Mouse (Mus musculus) stomach, embryonic 14.5 days (tissue): ENCODE data around the gene Tmem240. TPM values are rescaled to one million over a fixed set of nuclear protein-coding genes. Genes with fewer than 3 reads are reported as not detected.
A peak's percentile ranks its signal among the peaks of the same experiment; 100 is the strongest.

Source experiments
- ATAC-seq: fragments of 200-750 bp; cut with Nextera tagmentation; 2 replicates; pipeline ENCODE4 v1.8.0; 2017; ENCODE audit warnings: low read depth, moderate TSS enrichment; ENCODE audit not compliant: insufficient number of reproducible peaks, insufficient read depth, low FRiP score
- H3K27ac ChIP-seq: fragments of 300-500 bp; sonication (generic); 2 replicates; pipeline ENCODE4 v1.5.1; 2014; ENCODE audit warnings: mild to moderate bottlenecking, low read length, moderate library complexity, mixed read lengths
- H3K27me3 ChIP-seq: fragments of 300-500 bp; sonication (generic); 2 replicates; pipeline ENCODE4 v1.6.1; 2014; ENCODE audit warnings: low read length, control low read depth, mixed read lengths; ENCODE audit not compliant: control insufficient read depth, insufficient read depth
- H3K36me3 ChIP-seq: fragments of 300-500 bp; sonication (generic); 2 replicates; pipeline ENCODE4 v1.6.1; 2014; ENCODE audit warnings: mild to moderate bottlenecking, control low read depth, low read length, moderate library complexity, mixed read lengths; ENCODE audit not compliant: control insufficient read depth, insufficient read depth
- H3K4me1 ChIP-seq: fragments of 300-500 bp; sonication (generic); 2 replicates; pipeline ENCODE4 v1.6.1; 2014; ENCODE audit warnings: low read length, control low read depth, mixed read lengths; ENCODE audit not compliant: control insufficient read depth, insufficient read depth
- H3K4me2 ChIP-seq: fragments of 300-500 bp; sonication (generic); replicated peaks from 2 replicates; pipeline ENCODE4 v1.6.1; 2014; ENCODE audit warnings: low read depth, low read length, control low read depth
- H3K4me3 ChIP-seq: fragments of 300-500 bp; sonication (generic); 2 replicates; pipeline ENCODE4 v1.5.1; 2014; ENCODE audit warnings: low read depth, low read length, control low read depth
- H3K9ac ChIP-seq: fragments of 300-500 bp; sonication (generic); replicated peaks from 2 replicates; pipeline ENCODE4 v1.6.1; 2014; ENCODE audit warnings: low read depth, mild to moderate bottlenecking, control low read depth, low read length, moderate library complexity, mixed read lengths
- H3K9me3 ChIP-seq: fragments of 300-500 bp; sonication (generic); 2 replicates; pipeline ENCODE4 v1.6.1; 2016; ENCODE audit warnings: low read depth, low read length, control low read depth; ENCODE audit not compliant: control insufficient read depth
- WGBS: fragments of 180-500 bp; shearing (Covaris S2); extraction: QIAGEN DNeasy Blood & Tissue Kit; methylation state at CpG from one replicate; pipeline ENCODE4 v1.1.7; 2014; 5-methylcytosine and 5-hydroxymethylcytosine counted together
- polyA plus RNA-seq: library from polyadenylated mRNA; unstranded; fragments of >200 nt; fragmentation: Nextera tagmentation; extraction: Ambion mirVana; gene quantifications from 2 replicates; pipeline ENCODE4 v1.2.1, GENCODE M21; 2014

Gene Tmem240
- polyA plus RNA-seq, 1 experiment from 2014 or later = 0.56 TPM

DNA sequence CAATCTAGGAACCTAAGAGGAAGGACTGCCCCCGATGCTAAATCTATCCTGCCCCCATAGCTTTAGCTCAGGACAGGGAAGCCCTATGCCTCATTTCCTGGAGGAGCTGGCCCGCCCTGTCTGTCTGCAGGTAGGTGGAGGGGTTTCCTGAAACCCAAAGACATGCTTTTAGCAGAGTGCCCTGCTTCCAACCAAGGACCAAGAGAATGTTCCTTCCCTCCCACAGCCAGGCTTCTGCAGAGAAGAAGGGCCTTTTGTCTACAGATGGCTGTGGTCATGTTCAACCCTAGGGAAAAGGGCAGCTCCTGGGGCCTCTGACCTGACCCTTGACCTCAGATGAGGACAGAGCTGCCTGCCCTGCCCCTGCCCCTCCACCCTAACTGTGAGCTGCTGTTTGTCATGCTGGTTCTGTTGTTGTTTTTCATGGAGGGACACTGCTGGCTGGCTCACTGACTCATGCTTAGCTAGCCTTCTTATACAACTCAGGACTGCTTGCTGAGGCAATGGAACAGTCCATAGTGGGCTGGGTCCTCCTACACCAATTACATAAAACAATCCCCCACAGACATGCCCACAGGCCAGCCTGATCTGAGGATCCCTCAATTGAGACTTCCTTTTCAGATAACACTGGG, 42.2 kb downstream of the Tmem240 start:
- Histone ChIP-seq H3K9me3 (no peaks in the 10 kb centered on the region), H3K27me3 (no peaks in the 10 kb centered on the region), H3K36me3 (no peaks in the 10 kb centered on the region), H3K4me3 (no peak overlapping the region), H3K4me2 (no peak overlapping the region), H3K9ac (no peak overlapping the region), H3K27ac (peak overlapping the region; percentile 48; the same call in 1 of the 2 replicates), H3K4me1 (peaks cover 20% of the 10 kb centered on the region; the same call in 1 of the 2 replicates)
- ATAC-seq = no peak
- 60% methylated on average over 2 of the region's 2 CpGs for WGBS

DNA sequence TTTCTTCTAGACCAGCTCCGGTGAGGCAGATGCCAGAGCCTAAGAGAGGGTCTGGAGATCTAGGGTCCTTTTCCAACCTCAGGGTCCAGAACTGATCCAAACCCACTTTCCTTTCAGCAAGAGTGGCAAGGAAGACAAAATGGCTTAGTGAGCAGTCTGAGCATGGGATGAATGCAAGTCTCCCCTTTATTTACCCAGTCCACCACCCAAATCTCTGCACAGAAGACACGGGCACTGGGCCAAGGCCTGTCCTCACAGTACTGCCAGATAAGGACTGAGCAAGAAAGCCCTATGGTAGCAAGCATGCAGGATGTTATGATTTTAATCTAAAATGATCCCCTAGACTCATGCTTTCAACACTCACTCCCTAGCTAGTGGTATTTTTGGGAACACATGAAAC, 43.2 kb downstream of the Tmem240 start:
- no peaks in the 10 kb centered on the region for H3K9me3 ChIP-seq
- H3K27ac ChIP-seq = no peak overlapping the region
- H3K4me3 ChIP-seq = no peak overlapping the region
- no peaks in the 10 kb centered on the region for H3K27me3 ChIP-seq
- peaks cover 20% of the 10 kb centered on the region; the same call in 1 of the 2 replicates for H3K4me1 ChIP-seq
- no peak overlapping the region for H3K9ac ChIP-seq
- no peak overlapping the region for H3K4me2 ChIP-seq
- WGBS = 73% methylated on average over 2 of the region's 2 CpGs
- ATAC-seq = no peak
- H3K36me3 ChIP-seq = no peaks in the 10 kb centered on the region

DNA sequence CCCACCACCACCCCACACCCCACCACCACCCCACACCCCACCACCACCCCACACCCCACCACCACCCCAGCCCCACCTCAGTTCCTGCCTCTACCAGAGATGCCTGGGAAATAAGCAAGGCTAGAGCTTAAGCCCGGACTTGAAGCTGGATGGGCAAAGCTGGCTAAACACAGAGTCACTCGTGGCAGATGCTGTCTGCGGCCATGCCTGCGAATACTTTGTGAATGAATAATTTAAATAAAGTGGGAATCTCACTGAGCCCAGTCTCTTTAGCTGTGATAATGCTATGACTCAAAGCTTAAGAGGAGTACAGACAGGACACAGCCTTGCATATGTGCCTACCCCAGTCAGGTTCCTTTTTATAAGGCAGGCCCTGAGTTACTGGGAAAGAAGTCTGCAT, 44.9 kb downstream of the Tmem240 start:
- no peaks in the 10 kb centered on the region for H3K27me3 ChIP-seq
- peaks cover 16% of the 10 kb centered on the region; the same call in 1 of the 2 replicates for H3K4me1 ChIP-seq
- H3K9me3 ChIP-seq = no peaks in the 10 kb centered on the region
- WGBS = 77% methylated on average over 4 of the region's 4 CpGs
- no peak overlapping the region for H3K4me3 ChIP-seq
- no peak overlapping the region for H3K9ac ChIP-seq
- H3K4me2 ChIP-seq = no peak overlapping the region
- no peaks in the 10 kb centered on the region for H3K36me3 ChIP-seq
- ATAC-seq = no peak
- H3K27ac ChIP-seq = no peak overlapping the region

DNA sequence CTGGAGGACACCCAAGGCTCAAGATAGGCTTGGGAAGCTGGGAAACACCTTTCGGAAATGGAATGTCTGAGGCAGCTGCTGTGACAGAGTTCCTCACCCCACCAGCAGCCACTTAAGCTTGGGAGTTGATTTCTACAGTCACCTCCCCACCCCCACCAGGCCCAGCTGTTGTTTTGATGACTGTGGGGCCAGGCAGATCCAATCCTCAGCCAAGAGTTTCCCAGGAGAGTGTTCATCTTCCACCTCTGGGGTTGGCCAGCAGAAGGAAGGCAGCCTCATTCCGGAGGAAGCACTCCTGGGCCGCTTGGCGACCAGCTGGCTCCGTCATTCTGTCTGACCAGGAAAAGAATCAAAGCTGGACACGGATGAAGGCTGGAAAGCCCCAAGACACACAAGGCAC, 46.3 kb downstream of the Tmem240 start:
- no peak overlapping the region for H3K9ac ChIP-seq
- H3K4me1 ChIP-seq = peaks cover 7% of the 10 kb centered on the region; the same call in 1 of the 2 replicates
- WGBS = 21% methylated on average over 6 of the region's 6 CpGs
- no peaks in the 10 kb centered on the region for H3K9me3 ChIP-seq
- no peak overlapping the region for H3K4me3 ChIP-seq
- H3K27me3 ChIP-seq = no peaks in the 10 kb centered on the region
- ATAC-seq = no peak
- no peaks in the 10 kb centered on the region for H3K36me3 ChIP-seq
- no peak overlapping the region for H3K4me2 ChIP-seq
- H3K27ac ChIP-seq = peak overlapping the region; percentile 67; the same call in 1 of the 2 replicates

DNA sequence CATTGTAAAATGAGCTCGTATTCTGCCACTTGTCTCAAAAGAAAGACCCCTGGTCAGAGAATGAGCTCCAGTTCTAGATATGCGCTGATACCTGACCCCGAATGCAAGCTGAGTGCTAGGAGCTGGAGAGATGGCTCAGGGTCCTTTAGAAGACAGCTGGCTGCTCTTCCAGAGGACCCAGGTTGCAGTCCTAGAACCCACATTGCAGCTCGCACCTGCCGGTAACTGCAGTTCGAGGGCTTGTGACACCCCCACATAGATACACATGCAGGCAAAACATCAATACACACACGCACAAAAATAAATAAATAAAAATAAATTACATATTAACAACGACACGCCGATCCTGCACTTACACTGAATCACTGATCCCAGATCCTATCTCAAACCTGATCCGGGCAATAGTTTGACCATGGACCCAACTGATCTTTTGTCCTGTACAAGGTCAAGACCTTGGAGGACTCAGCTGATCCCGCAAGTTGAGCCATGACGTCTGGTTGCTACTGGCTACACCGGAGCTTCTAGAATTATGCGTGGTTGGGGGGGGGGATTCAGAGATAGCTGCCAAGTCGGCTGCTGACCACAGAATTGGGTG, 49.0 kb downstream of the Tmem240 start:
- peak overlapping the region; percentile 65; the same call in 1 of the 2 replicates for H3K9ac ChIP-seq
- H3K27me3 ChIP-seq = no peaks in the 10 kb centered on the region
- no peak for ATAC-seq
- WGBS = 38% methylated on average over 16 of the region's 16 CpGs
- peak overlapping the region; percentile 62 for H3K4me2 ChIP-seq
- no peak overlapping the region; the same call in 1 of the 2 replicates for H3K27ac ChIP-seq
- H3K4me1 ChIP-seq = peaks cover 7% of the 10 kb centered on the region; the same call in 1 of the 2 replicates
- H3K36me3 ChIP-seq = no peaks in the 10 kb centered on the region
- peak overlapping the region; percentile 58 for H3K4me3 ChIP-seq
- H3K9me3 ChIP-seq = no peaks in the 10 kb centered on the region

DNA sequence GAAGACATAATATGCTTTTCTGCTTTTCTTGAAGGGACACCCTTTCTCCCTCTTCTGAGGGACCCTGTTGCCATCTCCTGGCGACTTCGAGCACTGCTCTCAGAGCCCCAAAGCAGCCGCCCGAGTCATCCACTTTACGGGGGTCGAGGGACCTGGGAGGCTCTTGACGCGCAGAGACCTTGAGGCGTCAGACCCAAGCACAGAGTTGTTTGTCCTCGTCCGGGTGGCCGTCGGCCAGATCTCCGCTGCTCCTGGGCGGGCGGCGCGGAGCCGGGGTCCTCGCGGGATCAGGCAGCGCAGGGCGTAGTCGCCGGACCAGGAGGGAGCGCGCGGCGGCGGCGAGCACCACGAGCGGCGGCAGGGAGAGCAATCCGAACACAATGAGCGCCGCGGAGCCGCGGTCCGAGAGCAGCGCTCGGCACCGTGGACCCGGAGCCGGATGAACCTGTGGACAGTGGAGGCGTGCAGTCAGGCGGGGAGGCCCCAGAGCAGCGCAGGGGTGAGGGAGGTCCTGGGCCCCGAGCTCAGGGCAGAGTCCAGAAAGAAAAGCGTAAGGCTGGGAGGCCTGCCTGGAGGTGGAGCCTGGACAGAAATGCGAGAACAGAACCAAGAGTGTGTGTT, 49.6 kb downstream of the Tmem240 start:
- H3K9ac ChIP-seq = peak overlapping the region; percentile 65
- ATAC-seq = peak; percentile 66
- H3K4me3 ChIP-seq = peak overlapping the region; percentile 58
- peaks cover 7% of the 10 kb centered on the region; the same call in 1 of the 2 replicates for H3K4me1 ChIP-seq
- WGBS = under 1% methylated on average over 52 of the region's 52 CpGs
- H3K9me3 ChIP-seq = no peaks in the 10 kb centered on the region
- peak overlapping the region; percentile 71 for H3K27ac ChIP-seq
- no peaks in the 10 kb centered on the region for H3K36me3 ChIP-seq
- H3K27me3 ChIP-seq = no peaks in the 10 kb centered on the region
- peak overlapping the region; percentile 62 for H3K4me2 ChIP-seq

DNA sequence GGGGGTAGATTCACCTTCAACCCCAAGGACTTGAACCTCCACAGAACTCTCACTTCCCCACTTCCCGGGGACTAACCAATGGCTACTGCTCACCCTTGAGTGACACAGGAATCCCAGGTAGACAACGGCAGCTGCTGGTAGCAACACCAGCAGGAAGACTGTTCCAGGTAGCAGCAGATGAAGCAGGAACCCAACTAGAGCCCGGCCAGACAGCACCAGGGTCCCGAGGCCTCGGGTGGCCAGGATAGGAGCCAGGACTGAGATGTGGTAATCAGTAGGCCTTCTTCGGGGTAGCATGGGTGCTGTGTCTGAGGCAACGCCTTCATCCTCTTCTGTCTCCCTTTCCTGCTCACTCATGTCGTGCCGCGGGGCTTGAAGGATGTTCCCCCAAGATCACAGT, 50.6 kb downstream of the Tmem240 start:
- WGBS = 81% methylated on average over 10 of the region's 10 CpGs

DNA sequence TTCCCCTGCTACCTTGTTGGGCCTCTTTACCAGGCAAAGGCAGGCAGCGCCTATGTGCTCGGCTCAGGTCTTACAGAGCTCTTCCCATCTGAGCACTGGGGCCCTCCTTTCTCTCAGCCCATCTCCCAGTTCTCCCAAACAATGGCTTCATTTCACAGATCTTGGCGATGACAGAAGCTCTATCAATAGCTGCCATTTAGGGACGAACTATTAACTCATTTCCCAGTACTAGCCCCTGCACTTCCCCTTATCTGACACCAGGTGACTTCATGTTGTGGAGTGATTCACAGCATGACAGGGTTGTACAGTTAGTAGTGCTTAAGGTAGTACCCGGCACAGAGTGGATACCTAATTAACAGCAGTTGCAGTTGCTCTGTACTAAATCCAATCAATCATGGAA, 51.2 kb downstream of the Tmem240 start, which contains the start of gene Tmem88b:
Gene Tmem88b, minus strand, starts transcription at position 56 of the 400 bp plus-strand sequence.
- Histone ChIP-seq H3K9ac (no peak within 1 kb of the TSS), H3K36me3 (no peaks in the 10 kb centered on the region), H3K9me3 (no peaks in the 10 kb centered on the region), H3K27ac (no peak within 1 kb of the TSS), H3K4me2 (peak within 1 kb of the TSS; percentile 62), H3K4me1 (peaks cover 6% of the 10 kb centered on the region; the same call in 1 of the 2 replicates), H3K4me3 (peak within 1 kb of the TSS; percentile 58; the same call in 1 of the 2 replicates), H3K27me3 (no peaks in the 10 kb centered on the region)
- WGBS = 61% methylated on average over 5 of the region's 5 CpGs
- no peak for ATAC-seq

More for the DNA sequence above, 50.6 kb downstream of the Tmem240 start:
- H3K27ac ChIP-seq = no peak overlapping the region
- no peak overlapping the region for H3K4me2 ChIP-seq
- no peaks in the 10 kb centered on the region for H3K27me3 ChIP-seq
- no peaks in the 10 kb centered on the region for H3K36me3 ChIP-seq
- no peaks in the 10 kb centered on the region for H3K9me3 ChIP-seq
- H3K4me1 ChIP-seq = peaks cover 7% of the 10 kb centered on the region; the same call in 1 of the 2 replicates
- no peak overlapping the region for H3K4me3 ChIP-seq
- no peak for ATAC-seq
- no peak overlapping the region for H3K9ac ChIP-seq
